Mouse (Mus musculus) ES-E14 (cell line): ENCODE data around the gene Cmah.

Source experiments
- CHD2 ChIP-seq: IDR thresholded peaks from 2 replicates; pipeline ENCODE4 v1.6.1; 2014; ENCODE audit warnings: mild to moderate bottlenecking, low read depth, low read length, inconsistent platforms
- MAFK ChIP-seq: IDR thresholded peaks from 2 replicates; pipeline ENCODE4 v1.6.1; 2014; ENCODE audit warnings: mild to moderate bottlenecking, low read depth, low read length, inconsistent platforms; ENCODE audit not compliant: insufficient read depth
- ZNF384 ChIP-seq: IDR thresholded peaks from 2 replicates; pipeline ENCODE4 v1.6.1; 2012; ENCODE audit warnings: low read depth, low read length, inconsistent platforms

GRCm38 (mm10) chr13:24451455-24451854 lies 124.3 kb downstream of the Cmah start:
- TF ChIP-seq ZNF384, result no peak
- TF ChIP-seq CHD2, result no peak
- no peak for TF ChIP-seq MAFK
